11 mouse cellular contexts compared by ENCODE assay signal in genomic region chr15:82207504-82208219, GRCm38 (mm10). TPM values are rescaled to one million over a fixed set of nuclear protein-coding genes. Genes with fewer than 3 reads are reported as not detected.
DNase-seq lines count a peak whose midpoint lies in the region; ATAC-seq and TF ChIP-seq lines count a peak whose summit lies in the region.
"Had no signal": no experiment of that assay in that cellular context is flagged by ENCODE, and none has a peak within 500 bp of the region (broad histone marks: within the 10 kb centered on the region; RNA-seq: fewer than 3 reads in every experiment).

No protein-coding gene starts in this region.

- H3K4me3 ChIP-seq in heart, postnatal 0 days (ENCODE audit: low read depth, low read length) = no peak overlapping the region
- H3K4me3 ChIP-seq in hindbrain, embryonic 14.5 days (replicated peaks; ENCODE audit: low read length) = no peak overlapping the region
- H3K4me3 ChIP-seq in myocyte = no peak overlapping the region
- H3K4me3 ChIP-seq in liver, embryonic 12.5 days = no peak overlapping the region
- no peak overlapping the region for H3K4me3 ChIP-seq in kidney, adult 2 months (ENCODE audit: insufficient read depth, low read depth, low read length)

- intact Hi-C loops in heart, postnatal 10 days (cut with DNase I) = no loop called here

- no peaks in the 10 kb centered on the region for H3K9me3 ChIP-seq in heart, postnatal 0 days (replicated peaks; ENCODE audit: control insufficient read depth, low read length)
- H3K9me3 ChIP-seq in hindbrain, embryonic 14.5 days (ENCODE audit: control insufficient read depth, low read length) = no peaks in the 10 kb centered on the region
- H3K9me3 ChIP-seq in liver, embryonic 12.5 days (replicated peaks) = no peaks in the 10 kb centered on the region

- peaks cover 26% of the 10 kb centered on the region for H3K36me3 ChIP-seq in heart, postnatal 0 days (replicated peaks; ENCODE audit: control insufficient read depth, insufficient read depth, low read length)
- H3K36me3 ChIP-seq in hindbrain, embryonic 14.5 days (replicated peaks; ENCODE audit: control insufficient read depth, insufficient read depth) = peaks cover 37% of the 10 kb centered on the region
- peaks cover 25% of the 10 kb centered on the region for H3K36me3 ChIP-seq in myocyte (ENCODE audit: control insufficient read depth, insufficient read depth)
- peaks cover 36% of the 10 kb centered on the region for H3K36me3 ChIP-seq in liver, embryonic 12.5 days
- no peaks in the 10 kb centered on the region; the same call in 1 of the 2 replicates for H3K36me3 ChIP-seq in kidney, adult 2 months (ENCODE audit: control insufficient read depth, insufficient read depth, low read length)

- no peak for ATAC-seq in heart, postnatal 0 days (ENCODE audit: insufficient read depth, low read depth)
- no peak for ATAC-seq in hindbrain, embryonic 14.5 days (ENCODE audit: low FRiP score)
- ATAC-seq in liver, embryonic 12.5 days = no peak

- peak; percentile 5 for TF ChIP-seq POLR2A in myocyte (IDR thresholded peaks at IDR 0.05; ENCODE audit: insufficient read length, low read depth)
- no peak for TF ChIP-seq POLR2A in kidney, adult 2 months (IDR thresholded peaks at IDR 0.05; ENCODE audit: low read depth, low read length)

- H3K9ac ChIP-seq in heart, postnatal 0 days (replicated peaks; ENCODE audit: low read depth, low read length) = no peak overlapping the region
- H3K9ac ChIP-seq in hindbrain, embryonic 14.5 days = no peak overlapping the region
- no peak overlapping the region for H3K9ac ChIP-seq in liver, embryonic 12.5 days

- no peak for TF ChIP-seq EP300 in heart, postnatal 0 days (IDR thresholded peaks at IDR 0.05; ENCODE audit: low read depth)

- H3K4me2 ChIP-seq in heart, postnatal 0 days (ENCODE audit: low read depth, low read length) = peak overlapping the region; percentile 1; the same call in 1 of the 2 replicates
- H3K4me2 ChIP-seq in hindbrain, embryonic 14.5 days (replicated peaks) = peak overlapping the region; percentile 30
- no peak overlapping the region for H3K4me2 ChIP-seq in myocyte (ENCODE audit: low read depth)
- no peak overlapping the region for H3K4me2 ChIP-seq in liver, embryonic 12.5 days

- H3K4me1 ChIP-seq in heart, postnatal 0 days (ENCODE audit: control insufficient read depth, insufficient read depth) = peaks cover 22% of the 10 kb centered on the region; the same call in 1 of the 2 replicates
- peaks cover 25% of the 10 kb centered on the region for H3K4me1 ChIP-seq in hindbrain, embryonic 14.5 days (replicated peaks; ENCODE audit: control insufficient read depth, insufficient read depth, low read length)
- H3K4me1 ChIP-seq in liver, embryonic 12.5 days = peaks cover 35% of the 10 kb centered on the region
- no peaks in the 10 kb centered on the region for H3K4me1 ChIP-seq in kidney, adult 2 months (ENCODE audit: control insufficient read depth, insufficient read depth, low read length)

- no peak overlapping the region for H3ac ChIP-seq in myocyte (ENCODE audit: control insufficient read depth, insufficient read length)

- 26% methylated on average over 30 of the region's 30 CpGs for WGBS in heart, postnatal 0 days
- WGBS in hindbrain, embryonic 14.5 days = 13% methylated on average over 30 of the region's 30 CpGs
- WGBS in liver, embryonic 12.5 days (ENCODE audit: insufficient replicate concordance) = 32% methylated on average over 30 of the region's 30 CpGs
- WGBS in kidney, adult 2 months = 45% methylated on average over 30 of the region's 30 CpGs

- peaks cover 55% of the 10 kb centered on the region for H3K27me3 ChIP-seq in heart, postnatal 0 days (ENCODE audit: control insufficient read depth, insufficient read depth, low read length)
- H3K27me3 ChIP-seq in hindbrain, embryonic 14.5 days (ENCODE audit: control insufficient read depth, insufficient read depth, low read length) = peaks cover 65% of the 10 kb centered on the region
- peaks cover 20% of the 10 kb centered on the region for H3K27me3 ChIP-seq in myocyte (ENCODE audit: control insufficient read depth, insufficient read depth, insufficient read length)
- H3K27me3 ChIP-seq in liver, embryonic 12.5 days (replicated peaks) = peaks cover 84% of the 10 kb centered on the region
- H3K27me3 ChIP-seq in kidney, adult 2 months (replicated peaks; ENCODE audit: control insufficient read depth, insufficient read depth, low read length) = peaks cover 2% of the 10 kb centered on the region

- H3K79me2 ChIP-seq in myocyte (ENCODE audit: control insufficient read depth, insufficient read depth) = no peaks in the 10 kb centered on the region

- DNase-seq in heart, postnatal 0 days (ENCODE audit: low spot score) = no peak
- DNase-seq in heart, postnatal 10 days = no peak
- DNase-seq in cerebellum, postnatal 10 days = peak; percentile 60 to 61
- DNase-seq in hindbrain, embryonic 14.5 days (ENCODE audit: low spot score) = no peak
- no peak for DNase-seq in kidney, adult 2 months
- DNase-seq: adrenal gland, adult 2 months; lung, postnatal 10 days had no signal

- TF ChIP-seq CTCF in heart, postnatal 0 days (IDR thresholded peaks at IDR 0.05; ENCODE audit: low read depth) = no peak
- TF ChIP-seq CTCF in kidney, adult 2 months (conservative IDR thresholded peaks at IDR 0.05; ENCODE audit: insufficient read depth, insufficient read length, low read depth, low read length) = no peak

- H3K27ac ChIP-seq in heart, postnatal 0 days (ENCODE audit: low read depth) = no peak overlapping the region
- H3K27ac ChIP-seq in hindbrain, embryonic 14.5 days = no peak overlapping the region
- no peak overlapping the region for H3K27ac ChIP-seq in liver, embryonic 12.5 days
- no peak overlapping the region for H3K27ac ChIP-seq in kidney, adult 2 months (ENCODE audit: insufficient read depth, low read depth, low read length)
- H3K27ac ChIP-seq: kidney, postnatal 0 days had no signal

TF ChIP-seq in myocyte, 11 proteins besides CTCF, POLR2A, EP300 and RAD21:
- peak; percentile 88 for TF ChIP-seq POLR2AphosphoS2 (IDR thresholded peaks at IDR 0.05; ENCODE audit: insufficient read length, low read depth)
- TF ChIP-seq E2F4 (IDR thresholded peaks at IDR 0.05; ENCODE audit: insufficient read depth) = no peak
- TF ChIP-seq REST (IDR thresholded peaks at IDR 0.05; ENCODE audit: insufficient read depth, insufficient read length) = no peak
- TF ChIP-seq MYOG (IDR thresholded peaks at IDR 0.05; ENCODE audit: control insufficient read depth in 1 of 3, insufficient read depth in 1 of 3, insufficient read length in 2 of 3, low read depth in 2 of 3) = no peak
- TF ChIP-seq CEBPB (IDR thresholded peaks at IDR 0.05; ENCODE audit: insufficient read depth, poor library complexity, severe bottlenecking) = no peak
- TF ChIP-seq TCF3 (IDR thresholded peaks at IDR 0.05; ENCODE audit: insufficient read length, low read depth) = no peak

RNA-seq across cellular contexts. Expression of gene Shisa8, which starts 5.0 kb away (rescaled TPM):
- 0.19 and 7.5 TPM in 2 replicates for total RNA-seq in heart, postnatal 0 days (2014; rRNA removed; ENCODE audit: low replicate concordance)
- 0.07 and 0.23 TPM in 2 replicates for polyA plus RNA-seq in heart, postnatal 0 days (2015; fragmentation: Nextera tagmentation; extraction: Ambion mirVana)
- total RNA-seq in heart, postnatal 10 days (2021) = under 1 TPM in 1 of 2 experiments, not detected in 1; 0.36 TPM
- 3.4 and 6.3 TPM in 2 replicates for polyA plus RNA-seq in hindbrain, embryonic 14.5 days (2014; fragmentation: Nextera tagmentation; extraction: Ambion mirVana)
- 0.13 TPM for polyA plus RNA-seq in myocyte (2012; fragmentation: generic; extraction: Trizol)
- 0.31 and 0.37 TPM in 2 replicates for polyA plus RNA-seq in liver, embryonic 12.5 days (2016; fragmentation: Nextera tagmentation; extraction: Ambion mirVana)
- polyA plus RNA-seq in kidney, adult 2 months (2012; rRNA removed) = 0.08 and 0.09 TPM in 2 replicates

RNA-seq across cellular contexts. Expression of gene Tnfrsf13c, which starts 16.5 kb away (rescaled TPM):
- 1.5 TPM in 1 of 2 replicates, not detected in the other for total RNA-seq in heart, postnatal 0 days (2014; rRNA removed; ENCODE audit: low replicate concordance)
- not detected in 2 replicates for polyA plus RNA-seq in heart, postnatal 0 days (2015; fragmentation: Nextera tagmentation; extraction: Ambion mirVana)
- under 1 TPM; 0.27 to 0.69 TPM for total RNA-seq in heart, postnatal 10 days (2021)
- 0.51 and 0.68 TPM in 2 replicates for polyA plus RNA-seq in hindbrain, embryonic 14.5 days (2014; fragmentation: Nextera tagmentation; extraction: Ambion mirVana)
- 0.14 TPM for polyA plus RNA-seq in myocyte (2012; fragmentation: generic; extraction: Trizol)
- 0.30 TPM in 2 replicates for polyA plus RNA-seq in liver, embryonic 12.5 days (2016; fragmentation: Nextera tagmentation; extraction: Ambion mirVana)
- polyA plus RNA-seq in kidney, adult 2 months (2012; rRNA removed) = 0.24 and 3.5 TPM in 2 replicates
- total RNA-seq: adrenal gland, adult 2 months had no signal

RNA-seq across cellular contexts. Expression of gene Cenpm, which starts 36.9 kb away (rescaled TPM):
- 16.7 and 25.7 TPM in 2 replicates for total RNA-seq in heart, postnatal 0 days (2014; rRNA removed; ENCODE audit: low replicate concordance)
- 22.5 and 25.6 TPM in 2 replicates for polyA plus RNA-seq in heart, postnatal 0 days (2015; fragmentation: Nextera tagmentation; extraction: Ambion mirVana)
- 1 to 10 TPM; 6.6 to 7.8 TPM for total RNA-seq in heart, postnatal 10 days (2021)
- 17.0 and 18.0 TPM in 2 replicates for polyA plus RNA-seq in hindbrain, embryonic 14.5 days (2014; fragmentation: Nextera tagmentation; extraction: Ambion mirVana)
- 28.1 TPM for polyA plus RNA-seq in myocyte (2012; fragmentation: generic; extraction: Trizol)
- 48.3 and 51.2 TPM in 2 replicates for polyA plus RNA-seq in liver, embryonic 12.5 days (2016; fragmentation: Nextera tagmentation; extraction: Ambion mirVana)
- polyA plus RNA-seq in kidney, adult 2 months (2012; rRNA removed) = 2.2 and 2.3 TPM in 2 replicates

RNA-seq across cellular contexts. Expression of gene 1500009C09Rik, which starts 44.5 kb away (rescaled TPM):
- total RNA-seq in heart, postnatal 0 days (2014; rRNA removed; ENCODE audit: low replicate concordance) = not detected in 2 replicates
- not detected in 2 replicates for polyA plus RNA-seq in heart, postnatal 0 days (2015; fragmentation: Nextera tagmentation; extraction: Ambion mirVana)
- total RNA-seq in heart, postnatal 10 days (2021) = not detected
- polyA plus RNA-seq in hindbrain, embryonic 14.5 days (2014; fragmentation: Nextera tagmentation; extraction: Ambion mirVana) = 10.2 and 13.2 TPM in 2 replicates
- polyA plus RNA-seq in myocyte (2012; fragmentation: generic; extraction: Trizol) = not detected
- not detected in 2 replicates for polyA plus RNA-seq in liver, embryonic 12.5 days (2016; fragmentation: Nextera tagmentation; extraction: Ambion mirVana)
- 0.20 TPM in 1 of 2 replicates, not detected in the other for polyA plus RNA-seq in kidney, adult 2 months (2012; rRNA removed)
- total RNA-seq: gastrocnemius, postnatal 4 days had no signal
- polyA plus RNA-seq: kidney, postnatal 0 days had no signal

Comparison
In these comparisons a context has a peak if more than half of its experiments do, and no peak if none do; other contexts are left out.
1. DNase-seq: peak in cerebellum, postnatal 10 days (2 of 2); none in heart, postnatal 0 days (single experiment), heart, postnatal 10 days (0 of 2), hindbrain, embryonic 14.5 days (single experiment) and kidney, adult 2 months (single experiment).
2. H3K4me2 ChIP-seq: peak in heart, postnatal 0 days (single experiment) and hindbrain, embryonic 14.5 days (single experiment); none in myocyte (single experiment) and liver, embryonic 12.5 days (single experiment).